In genomic region chr14:121220723-121221122, GRCm38 (mm10) we compare ENCODE assay signal across 9 mouse cellular contexts.
DNase-seq lines count a peak whose midpoint lies in the region; ATAC-seq and TF ChIP-seq lines count a peak whose summit lies in the region.
"Had no signal": no experiment of that assay in that cellular context is flagged by ENCODE, and none has a peak within 500 bp of the region (broad histone marks: within the 10 kb centered on the region; RNA-seq: fewer than 3 reads in every experiment).

No protein-coding gene starts in this region.

- H3K4me2 ChIP-seq in hindbrain, embryonic 14.5 days (replicated peaks), result no peak overlapping the region
- H3K4me2 ChIP-seq: lung, embryonic 15.5 days had no signal

- H3K4me1 ChIP-seq in embryonic facial prominence, embryonic 10.5 days, result peaks cover 7% of the 10 kb centered on the region; the same call in 1 of the 2 replicates
- H3K4me1 ChIP-seq in hindbrain, embryonic 14.5 days (replicated peaks; ENCODE audit: control insufficient read depth, insufficient read depth, low read length), result peaks cover 9% of the 10 kb centered on the region; the same call in 1 of the 2 replicates
- H3K4me1 ChIP-seq in lung, adult 2 months (ENCODE audit: control insufficient read depth, insufficient read depth, low read length), result no peaks in the 10 kb centered on the region

- no peak for TF ChIP-seq POLR2A in lung, adult 2 months (IDR thresholded peaks at IDR 0.05; ENCODE audit: borderline replicate concordance, extremely low read depth, low read depth, low read length)

- H3K4me3 ChIP-seq in embryonic facial prominence, embryonic 10.5 days, result no peak overlapping the region
- no peak overlapping the region for H3K4me3 ChIP-seq in hindbrain, embryonic 14.5 days (replicated peaks; ENCODE audit: low read length)
- no peak overlapping the region for H3K4me3 ChIP-seq in lung, adult 2 months (replicated peaks; ENCODE audit: extremely low read depth, low read depth, low read length)
- H3K4me3 ChIP-seq: lung, embryonic 15.5 days had no signal

- peak; percentile 77 for TF ChIP-seq CTCF in lung, adult 2 months (IDR thresholded peaks at IDR 0.05; ENCODE audit: insufficient read depth, low read length)

- peaks cover 8% of the 10 kb centered on the region; the same call in 1 of the 2 replicates for H3K9me3 ChIP-seq in embryonic facial prominence, embryonic 10.5 days
- no peaks in the 10 kb centered on the region for H3K9me3 ChIP-seq in hindbrain, embryonic 14.5 days (ENCODE audit: control insufficient read depth, low read length)
- H3K9me3 ChIP-seq: lung, embryonic 15.5 days had no signal

- ATAC-seq in hindbrain, embryonic 14.5 days (ENCODE audit: low FRiP score), result peak; percentile 16; the same call in 1 of the 2 replicates

- no peak overlapping the region for H3K9ac ChIP-seq in hindbrain, embryonic 14.5 days
- H3K9ac ChIP-seq: lung, embryonic 15.5 days had no signal

- H3K36me3 ChIP-seq in embryonic facial prominence, embryonic 10.5 days (replicated peaks), result peaks cover 53% of the 10 kb centered on the region
- peaks cover 12% of the 10 kb centered on the region for H3K36me3 ChIP-seq in hindbrain, embryonic 14.5 days (replicated peaks; ENCODE audit: control insufficient read depth, insufficient read depth)

- DNase-seq in right cerebral cortex, postnatal 14 days, result peak; percentile 43
- DNase-seq in right cerebral cortex, postnatal 25 days, result no peak
- peak; percentile 36 for DNase-seq in adrenal gland, adult 8-10 months
- peak; percentile 48 for DNase-seq in embryonic facial prominence, embryonic 10.5 days (ENCODE audit: low spot score)
- DNase-seq in hindbrain, embryonic 14.5 days (ENCODE audit: low spot score), result peak; percentile 66
- peak; percentile 62 for DNase-seq in lung, adult 2 months
- DNase-seq in ovary, adult 18-20 months (ENCODE audit: low spot score), result peak; percentile 18
- DNase-seq in c-Kit-positive CD71-positive TER-119-positive erythroid progenitor cells, embryonic 14.5 days (ENCODE audit: low spot score), result no peak

- no peaks in the 10 kb centered on the region for H3K27me3 ChIP-seq in embryonic facial prominence, embryonic 10.5 days (replicated peaks; ENCODE audit: low read depth, poor library complexity, severe bottlenecking)
- no peaks in the 10 kb centered on the region for H3K27me3 ChIP-seq in hindbrain, embryonic 14.5 days (ENCODE audit: control insufficient read depth, insufficient read depth, low read length)
- H3K27me3 ChIP-seq: lung, embryonic 15.5 days had no signal

- 86% methylated on average over 5 of the region's 5 CpGs for WGBS in embryonic facial prominence, embryonic 10.5 days
- 67% methylated on average over 5 of the region's 5 CpGs for WGBS in hindbrain, embryonic 14.5 days
- WGBS in lung, adult 2 months, result 61% methylated on average over 5 of the region's 5 CpGs

- H3K27ac ChIP-seq in embryonic facial prominence, embryonic 10.5 days (replicated peaks), result no peak overlapping the region
- no peak overlapping the region; the same call in 1 of the 2 replicates for H3K27ac ChIP-seq in hindbrain, embryonic 14.5 days
- H3K27ac ChIP-seq: lung, embryonic 15.5 days had no signal

Comparison
In these comparisons a context has a peak if more than half of its experiments do, and no peak if none do; other contexts are left out.
1. DNase-seq: peak in right cerebral cortex, postnatal 14 days (single experiment), adrenal gland, adult 8-10 months (single experiment), embryonic facial prominence, embryonic 10.5 days (single experiment), hindbrain, embryonic 14.5 days (single experiment), lung, adult 2 months (single experiment) and ovary, adult 18-20 months (single experiment); none in right cerebral cortex, postnatal 25 days (single experiment) and c-Kit-positive CD71-positive TER-119-positive erythroid progenitor cells, embryonic 14.5 days (single experiment).